21 mouse cellular contexts compared by ENCODE assay signal in the genomic region with DNA sequence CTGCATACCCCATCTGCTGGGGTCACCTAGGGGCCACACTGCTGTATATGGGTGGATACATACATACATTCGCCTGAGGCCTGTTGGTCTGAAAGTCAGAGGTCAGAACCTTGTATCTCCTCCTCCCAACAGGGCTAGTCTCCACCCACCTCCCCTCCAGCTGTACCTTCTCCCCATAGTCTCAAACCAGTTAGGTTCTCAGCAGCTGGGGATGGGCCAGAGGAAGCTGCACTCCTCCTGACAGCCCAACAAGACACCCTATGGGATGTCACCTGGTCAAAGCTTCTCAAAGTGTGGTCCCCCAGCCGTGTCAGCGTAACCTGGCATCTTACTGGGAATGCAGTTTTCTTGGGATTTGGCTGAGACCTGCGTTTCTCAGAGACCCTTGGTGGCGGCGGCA. TPM values are rescaled to one million over a fixed set of nuclear protein-coding genes. Genes with fewer than 3 reads are reported as not detected.
DNase-seq lines count a peak whose midpoint lies in the region; ATAC-seq lines count a peak whose summit lies in the region.
"Had no signal": no experiment of that assay in that cellular context is flagged by ENCODE, and none has a peak within 500 bp of the region (broad histone marks: within the 10 kb centered on the region; RNA-seq: fewer than 3 reads in every experiment).

No protein-coding gene starts in this region.

- DNase-seq in cerebellum, adult 8-10 months = peak; percentile 10
- no peak for DNase-seq in cerebellum, postnatal 14 days
- peak; percentile 45 for DNase-seq in cerebellum, adult 9-11 months
- no peak for DNase-seq in cerebellum, adult 18-20 months
- peak; percentile 32 for DNase-seq in ES-CJ7 (ENCODE audit: low read depth, low spot score)
- DNase-seq in ZHBTc4 (ENCODE audit: low read depth, low spot score) = peak; percentile 34
- DNase-seq: adrenal gland, adult 2 months; adrenal gland, postnatal 10 days; adrenal gland, postnatal 25 days; cerebellum, adult 11 months; cerebellum, postnatal 10 days; embryo, embryonic 11 days had no signal

- no peaks in the 10 kb centered on the region for H3K27me3 ChIP-seq in hindbrain, embryonic 13.5 days
- H3K27me3 ChIP-seq: embryonic facial prominence, embryonic 13.5 days; embryonic facial prominence, embryonic 15.5 days; forebrain, embryonic 12.5 days; Patski had no signal

- no peaks in the 10 kb centered on the region for H3K9me3 ChIP-seq in hindbrain, embryonic 13.5 days
- H3K9me3 ChIP-seq: embryonic facial prominence, embryonic 13.5 days; embryonic facial prominence, embryonic 15.5 days; forebrain, embryonic 10.5 days; forebrain, embryonic 12.5 days; G1E had no signal

- H3K4me2 ChIP-seq in hindbrain, embryonic 13.5 days = no peak overlapping the region
- H3K4me2 ChIP-seq: embryonic facial prominence, embryonic 13.5 days; embryonic facial prominence, embryonic 15.5 days; forebrain, embryonic 12.5 days had no signal

- H3K27ac ChIP-seq in hindbrain, embryonic 13.5 days = no peak overlapping the region
- H3K27ac ChIP-seq: embryonic facial prominence, embryonic 13.5 days; embryonic facial prominence, embryonic 15.5 days; forebrain, embryonic 10.5 days; forebrain, embryonic 12.5 days had no signal

- H3K36me3 ChIP-seq in hindbrain, embryonic 13.5 days = peaks cover 34% of the 10 kb centered on the region
- H3K36me3 ChIP-seq: G1E had no signal

- WGBS in hindbrain, embryonic 13.5 days = 79% methylated on average over 6 of the region's 6 CpGs

- H3K4me3 ChIP-seq in hindbrain, embryonic 13.5 days = no peak overlapping the region
- H3K4me3 ChIP-seq: embryonic facial prominence, embryonic 13.5 days; embryonic facial prominence, embryonic 15.5 days; erythroblast, embryonic 14.5 days; forebrain, embryonic 10.5 days; forebrain, embryonic 12.5 days had no signal

- H3K4me1 ChIP-seq in hindbrain, embryonic 13.5 days (replicated peaks) = peaks cover 6% of the 10 kb centered on the region

- no peak overlapping the region for H3K9ac ChIP-seq in hindbrain, embryonic 13.5 days
- H3K9ac ChIP-seq: embryonic facial prominence, embryonic 13.5 days; embryonic facial prominence, embryonic 15.5 days; forebrain, embryonic 12.5 days had no signal

- no peak for ATAC-seq in hindbrain, embryonic 13.5 days (ENCODE audit: low FRiP score)
- ATAC-seq: forebrain, embryonic 14.5 days; Patski had no signal

RNA-seq across cellular contexts. Expression of gene Hmcn2, which starts 17.8 kb away (rescaled TPM):
- 0.12 and 0.19 TPM in 2 replicates for polyA plus RNA-seq in hindbrain, embryonic 13.5 days (2015; fragmentation: Nextera tagmentation; extraction: Ambion mirVana)
- polyA plus RNA-seq: embryonic facial prominence, embryonic 13.5 days; erythroblast, embryonic 14.5 days; forebrain, embryonic 10.5 days; G1E had no signal

RNA-seq across cellular contexts. Expression of gene Ncs1, which starts 50.8 kb away (rescaled TPM):
- 144 and 150 TPM in 2 replicates for polyA plus RNA-seq in hindbrain, embryonic 13.5 days (2015; fragmentation: Nextera tagmentation; extraction: Ambion mirVana)
- polyA plus RNA-seq: erythroblast, embryonic 14.5 days; G1E had no signal

Comparison
In these comparisons a context has a peak if more than half of its experiments do, and no peak if none do; other contexts are left out.
1. DNase-seq: peak in cerebellum, adult 8-10 months (single experiment), cerebellum, adult 9-11 months (single experiment), ES-CJ7 (single experiment) and ZHBTc4 (single experiment); none in cerebellum, postnatal 14 days (0 of 2) and cerebellum, adult 18-20 months (0 of 2).